Mouse (Mus musculus): ENCODE results near the gene Vipas39.
"Not testable (repeated sequence)": the region's sequence is repeated elsewhere in the genome, so short reads cannot be mapped to it uniquely, and the experiment has no call there.

Gene Vipas39

GRCm38 (mm10) chr12:87266108-87266826 lies at the start of gene Vipas39, which contains the start of gene Ahsa1:
Gene Vipas39 (minus strand): TSS chr12:87266256.
Gene Ahsa1 (plus strand): TSS chr12:87266479.
- peak; percentile 98 for DNase-seq (ENCODE audit: low read depth, low spot score)

- no peak for DNase-seq (ENCODE audit: low read depth, low spot score)
Measured at GRCm38 (mm10) chr12:87313098-87313497, 47.0 kb upstream of the Vipas39 start.

- DNase-seq (ENCODE audit: low read depth, low spot score) = not testable (repeated sequence)
Measured at GRCm38 (mm10) chr12:87306584-87306844, 40.5 kb upstream of the Vipas39 start.

- DNase-seq (ENCODE audit: low read depth, low spot score) = no peak
Measured at GRCm38 (mm10) chr12:87305767-87306583, 39.9 kb upstream of the Vipas39 start.

- DNase-seq (ENCODE audit: low read depth, low spot score) = no peak
Measured at GRCm38 (mm10) chr12:87301189-87301588, 35.1 kb upstream of the Vipas39 start.

- no peak for DNase-seq (ENCODE audit: low read depth, low spot score)
Measured at GRCm38 (mm10) chr12:87300441-87300690, 34.3 kb upstream of the Vipas39 start.

GRCm38 (mm10) chr12:87299657-87300440 lies 33.8 kb upstream of the Vipas39 start, which contains the start of gene Ism2:
Gene Ism2 (minus strand): TSS chr12:87299705.
- no peak for DNase-seq (ENCODE audit: low read depth, low spot score)

- no peak for DNase-seq (ENCODE audit: low read depth, low spot score)
Measured at GRCm38 (mm10) chr12:87299037-87299656, 33.1 kb upstream of the Vipas39 start.

- no peak for DNase-seq (ENCODE audit: low read depth, low spot score)
Measured at GRCm38 (mm10) chr12:87293934-87294333, 27.9 kb upstream of the Vipas39 start.

GRCm38 (mm10) chr12:87289100-87289499 lies 23.0 kb upstream of the Vipas39 start:
- DNase-seq (ENCODE audit: low read depth, low spot score) = no peak

GRCm38 (mm10) chr12:87284726-87285125 lies 18.7 kb upstream of the Vipas39 start:
- DNase-seq (ENCODE audit: low read depth, low spot score) = no peak

- DNase-seq (ENCODE audit: low read depth, low spot score) = no peak
Measured at GRCm38 (mm10) chr12:87284268-87284667, 18.2 kb upstream of the Vipas39 start.

GRCm38 (mm10) chr12:87283706-87284105 lies 17.6 kb upstream of the Vipas39 start:
- no peak for DNase-seq (ENCODE audit: low read depth, low spot score)

- no peak for DNase-seq (ENCODE audit: low read depth, low spot score)
Measured at GRCm38 (mm10) chr12:87282743-87283142, 16.7 kb upstream of the Vipas39 start.

- no peak for DNase-seq (ENCODE audit: low read depth, low spot score)
Measured at GRCm38 (mm10) chr12:87281766-87282165, 15.7 kb upstream of the Vipas39 start.

GRCm38 (mm10) chr12:87279879-87280278 lies 13.8 kb upstream of the Vipas39 start:
- DNase-seq (ENCODE audit: low read depth, low spot score) = no peak

- DNase-seq (ENCODE audit: low read depth, low spot score) = no peak
Measured at GRCm38 (mm10) chr12:87279350-87279749, 13.3 kb upstream of the Vipas39 start.

GRCm38 (mm10) chr12:87278118-87278730 lies 12.2 kb upstream of the Vipas39 start:
- DNase-seq (ENCODE audit: low read depth, low spot score) = no peak

GRCm38 (mm10) chr12:87277251-87277650 lies 11.2 kb upstream of the Vipas39 start:
- DNase-seq (ENCODE audit: low read depth, low spot score) = not testable (repeated sequence)

- no peak for DNase-seq (ENCODE audit: low read depth, low spot score)
Measured at GRCm38 (mm10) chr12:87274853-87275831, 9.1 kb upstream of the Vipas39 start.
